Mouse (Mus musculus) CH12F3 (cell line): Measurements from ENCODE around the gene Dnah5.
"Not testable (repeated sequence)": the region's sequence is repeated elsewhere in the genome, so short reads cannot be mapped to it uniquely, and the experiment has no call there.

Experiments used
- in situ Hi-C: fragments of 300-500 bp; cut with MboI; formaldehyde crosslinking; loops from 2 replicates; pipeline ENCODE4 v1.14.3; 2020; ENCODE audit warnings: low sequenced_read_pairs

The Dnah5 gene

GRCm38 (mm10) chr15:28299438-28299837 is 95.9 kb downstream of the Dnah5 start:
- in situ Hi-C loops = no loop called here

GRCm38 (mm10) chr15:28307131-28307530 is 103.6 kb downstream of the Dnah5 start:
- in situ Hi-C loops = no loop called here

- in situ Hi-C loops = no loop called here
Observed at GRCm38 (mm10) chr15:28307884-28308283, 104.3 kb downstream of the Dnah5 start.

- in situ Hi-C loops = no loop called here
Observed at GRCm38 (mm10) chr15:28310516-28310915, 107.0 kb downstream of the Dnah5 start.

GRCm38 (mm10) chr15:28313451-28313850 is 109.9 kb downstream of the Dnah5 start:
- in situ Hi-C loops = no loop called here

GRCm38 (mm10) chr15:28315812-28316528 is 112.4 kb downstream of the Dnah5 start:
- in situ Hi-C loops = no loop called here

- in situ Hi-C loops = no loop called here
Observed at GRCm38 (mm10) chr15:28322533-28322932, 119.0 kb downstream of the Dnah5 start.

- in situ Hi-C loops = no loop called here
Observed at GRCm38 (mm10) chr15:28326985-28327384, 123.4 kb downstream of the Dnah5 start.

- in situ Hi-C loops = no loop called here
Observed at GRCm38 (mm10) chr15:28327441-28327840, 123.9 kb downstream of the Dnah5 start.

GRCm38 (mm10) chr15:28341151-28341550 is 137.6 kb downstream of the Dnah5 start:
- in situ Hi-C loops = no loop called here

GRCm38 (mm10) chr15:28367561-28367960 is 164.0 kb downstream of the Dnah5 start:
- in situ Hi-C loops = no loop called here

GRCm38 (mm10) chr15:28370431-28370830 is 166.9 kb downstream of the Dnah5 start:
- in situ Hi-C loops = no loop called here

GRCm38 (mm10) chr15:28371506-28371905 is 168.0 kb downstream of the Dnah5 start:
- in situ Hi-C loops = no loop called here

GRCm38 (mm10) chr15:28374394-28374793 is 170.8 kb downstream of the Dnah5 start:
- in situ Hi-C loops = no loop called here

GRCm38 (mm10) chr15:28380909-28381308 is 177.4 kb downstream of the Dnah5 start:
- in situ Hi-C loops = no loop called here

- in situ Hi-C loops = not testable (repeated sequence)
Observed at GRCm38 (mm10) chr15:28393723-28394122, 190.2 kb downstream of the Dnah5 start.

GRCm38 (mm10) chr15:28395481-28395880 is 191.9 kb downstream of the Dnah5 start:
- in situ Hi-C loops = no loop called here

GRCm38 (mm10) chr15:28398472-28398871 is 194.9 kb downstream of the Dnah5 start:
- in situ Hi-C loops = no loop called here

- in situ Hi-C loops = no loop called here
Observed at GRCm38 (mm10) chr15:28399258-28399657, 195.7 kb downstream of the Dnah5 start.

- in situ Hi-C loops = no loop called here
Observed at GRCm38 (mm10) chr15:28404630-28405029, 201.1 kb downstream of the Dnah5 start.

- in situ Hi-C loops = no loop called here
Observed at GRCm38 (mm10) chr15:28405136-28405535, 201.6 kb downstream of the Dnah5 start.

GRCm38 (mm10) chr15:28439702-28440101 is 236.2 kb downstream of the Dnah5 start:
- in situ Hi-C loops = no loop called here

GRCm38 (mm10) chr15:28444494-28444893 is 240.9 kb downstream of the Dnah5 start:
- in situ Hi-C loops = no loop called here
